Mouse (Mus musculus) midbrain, embryonic 12.5 days (tissue): ENCODE results near the gene Myh14. TPM values are rescaled to one million over a fixed set of nuclear protein-coding genes. Genes with fewer than 3 reads are reported as not detected.
A peak's percentile ranks its signal among the peaks of the same experiment; 100 is the strongest.

Source experiments
- ATAC-seq: fragments of 200-750 bp; cut with Nextera tagmentation; 2 replicates; pipeline ENCODE4 v1.8.0; 2017; ENCODE audit warnings: low read depth, moderate TSS enrichment, moderate library complexity; ENCODE audit not compliant: low FRiP score
- H3K27ac ChIP-seq: fragments of 300-500 bp; sonication (generic); replicated peaks from 2 replicates; pipeline ENCODE4 v1.5.1; 2016; ENCODE audit warnings: mild to moderate bottlenecking
- H3K27me3 ChIP-seq: fragments of 300-500 bp; sonication (generic); 2 replicates; pipeline ENCODE4 v1.6.1; 2016; ENCODE audit warnings: mild to moderate bottlenecking
- H3K36me3 ChIP-seq: fragments of 300-500 bp; sonication (generic); 2 replicates; pipeline ENCODE4 v1.6.1; 2016
- H3K4me1 ChIP-seq: fragments of 300-500 bp; sonication (generic); 2 replicates; pipeline ENCODE4 v1.6.1; 2016
- H3K4me2 ChIP-seq: fragments of 300-500 bp; sonication (generic); replicated peaks from 2 replicates; pipeline ENCODE4 v1.6.1; 2016; ENCODE audit warnings: mild to moderate bottlenecking, moderate library complexity
- H3K4me3 ChIP-seq: fragments of 300-500 bp; sonication (generic); 2 replicates; pipeline ENCODE4 v1.5.1; 2016; ENCODE audit warnings: mild to moderate bottlenecking
- H3K9ac ChIP-seq: fragments of 300-500 bp; sonication (generic); replicated peaks from 2 replicates; pipeline ENCODE4 v1.6.1; 2016; ENCODE audit warnings: mild to moderate bottlenecking, moderate library complexity
- H3K9me3 ChIP-seq: fragments of 300-500 bp; sonication (generic); 2 replicates; pipeline ENCODE4 v1.6.1; 2016; ENCODE audit warnings: mild to moderate bottlenecking
- WGBS: fragments of 180-500 bp; shearing (Covaris S2); methylation state at CpG from one replicate; pipeline ENCODE4 v1.1.7; 2016; 5-methylcytosine and 5-hydroxymethylcytosine counted together
- polyA plus RNA-seq: library from polyadenylated mRNA; unstranded; fragments of >200 nt; fragmentation: Nextera tagmentation; extraction: Ambion mirVana; gene quantifications from 2 replicates; pipeline ENCODE4 v1.2.1, GENCODE M21; 2016

The Myh14 gene
- polyA plus RNA-seq, 1 experiment from 2014 or later = 2.3 TPM

DNA sequence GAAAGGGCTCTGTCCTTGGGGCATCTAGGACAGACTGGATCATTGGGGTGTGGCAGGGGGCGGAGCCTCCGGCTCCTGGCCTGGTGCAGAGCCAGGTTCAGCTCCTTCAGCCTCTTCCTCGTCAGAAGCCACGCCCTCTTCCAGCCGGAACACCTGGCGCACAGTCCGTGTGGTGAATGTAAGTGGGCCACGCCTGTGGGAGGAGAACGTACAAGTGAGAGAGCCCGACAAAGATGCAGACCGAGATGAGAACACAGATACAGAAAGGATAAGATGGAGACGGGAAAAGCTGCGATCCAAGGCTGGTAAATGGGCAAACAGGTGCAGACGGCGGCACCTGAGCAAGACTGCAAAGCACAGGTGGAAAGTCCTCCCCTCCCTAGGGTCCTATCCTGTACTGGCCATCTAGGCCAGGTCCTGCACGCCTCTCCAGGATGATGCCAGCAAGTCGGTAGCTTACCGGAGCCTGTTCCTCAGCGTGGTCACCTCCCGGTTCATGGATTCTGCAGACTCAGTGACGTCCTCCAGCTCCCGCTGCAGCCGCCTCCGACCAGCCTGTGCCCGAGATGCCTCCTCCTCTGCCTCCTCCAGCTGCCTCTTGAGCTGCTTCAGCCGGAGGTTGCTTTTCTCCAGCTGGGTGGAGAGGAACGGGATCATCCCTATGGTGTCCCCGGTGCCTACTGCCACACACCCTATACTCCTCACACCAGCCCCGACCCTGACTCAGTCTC lies 64.3 kb downstream of the Myh14 start:
- Histone ChIP-seq H3K4me3 (no peak overlapping the region), H3K4me2 (no peak overlapping the region), H3K36me3 (no peaks in the 10 kb centered on the region), H3K27ac (no peak overlapping the region), H3K9me3 (0 out of 2 replicates have a peak, but pooled peaks cover 3% of the 10 kb centered on the region), H3K4me1 (peaks cover 34% of the 10 kb centered on the region), H3K27me3 (peaks cover 69% of the 10 kb centered on the region), H3K9ac (no peak overlapping the region)
- WGBS = 9% methylated on average over 29 of the region's 29 CpGs
- ATAC-seq = no peak

DNA sequence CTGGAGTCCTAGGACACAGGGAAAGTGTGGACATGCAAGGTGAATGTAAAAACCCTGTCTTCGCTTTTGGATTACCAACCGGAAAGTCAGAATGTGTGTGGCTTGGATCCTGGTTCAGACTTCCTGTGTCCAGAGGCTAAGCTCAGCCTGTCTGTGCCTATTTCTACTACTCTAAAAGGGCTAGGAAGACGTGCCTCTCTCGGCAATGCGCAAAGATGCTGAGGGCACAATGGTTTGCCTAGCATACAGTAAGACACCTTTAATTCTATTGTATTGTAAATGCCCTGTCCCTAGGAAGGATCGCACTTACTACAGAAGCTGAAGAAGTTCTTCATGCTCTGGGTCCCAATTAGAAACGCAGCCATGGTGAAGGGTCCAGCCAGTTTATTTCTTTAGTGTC lies 65.2 kb downstream of the Myh14 start:
- H3K4me1 ChIP-seq = peaks cover 35% of the 10 kb centered on the region
- H3K4me2 ChIP-seq = no peak overlapping the region
- no peak overlapping the region for H3K9ac ChIP-seq
- H3K27me3 ChIP-seq = peaks cover 78% of the 10 kb centered on the region
- no peak for ATAC-seq
- 0 out of 2 replicates have a peak, but pooled peaks cover 3% of the 10 kb centered on the region for H3K9me3 ChIP-seq
- H3K4me3 ChIP-seq = no peak overlapping the region
- no peaks in the 10 kb centered on the region for H3K36me3 ChIP-seq
- no peak overlapping the region for H3K27ac ChIP-seq
- 29% methylated on average over 7 of the region's 7 CpGs for WGBS

DNA sequence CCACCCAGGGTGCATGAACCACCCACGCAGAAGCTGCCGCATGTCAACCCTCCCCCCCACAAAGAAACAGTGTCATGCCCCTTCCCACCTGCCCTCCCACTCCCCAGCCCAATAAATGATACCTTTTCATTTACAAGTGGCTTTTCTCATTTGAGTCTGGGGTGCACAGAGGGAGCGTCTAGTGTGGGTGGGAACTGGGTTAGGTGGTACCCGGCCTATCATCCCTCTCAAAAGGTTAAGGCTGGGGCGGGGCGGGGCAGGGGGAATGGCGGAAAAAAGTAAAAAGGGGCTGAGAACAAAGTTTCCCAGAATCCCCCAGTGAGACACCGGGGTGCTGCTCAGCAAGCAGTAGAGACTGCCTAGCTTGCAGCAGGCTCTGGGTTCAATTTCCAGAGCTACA lies 66.0 kb downstream of the Myh14 start:
- 0 out of 2 replicates have a peak overlapping the region, but pooled peaks have one; percentile 24 for H3K9ac ChIP-seq
- WGBS = 1% methylated on average over 8 of the region's 8 CpGs
- H3K36me3 ChIP-seq = no peaks in the 10 kb centered on the region
- peak overlapping the region; percentile 52 for H3K4me2 ChIP-seq
- H3K4me1 ChIP-seq = peaks cover 35% of the 10 kb centered on the region
- peaks cover 78% of the 10 kb centered on the region for H3K27me3 ChIP-seq
- peak overlapping the region; percentile 31 for H3K4me3 ChIP-seq
- ATAC-seq = 0 out of 2 replicates have a peak, but pooled peaks have one; percentile 5
- 0 out of 2 replicates have a peak, but pooled peaks cover 3% of the 10 kb centered on the region for H3K9me3 ChIP-seq
- H3K27ac ChIP-seq = no peak overlapping the region

DNA sequence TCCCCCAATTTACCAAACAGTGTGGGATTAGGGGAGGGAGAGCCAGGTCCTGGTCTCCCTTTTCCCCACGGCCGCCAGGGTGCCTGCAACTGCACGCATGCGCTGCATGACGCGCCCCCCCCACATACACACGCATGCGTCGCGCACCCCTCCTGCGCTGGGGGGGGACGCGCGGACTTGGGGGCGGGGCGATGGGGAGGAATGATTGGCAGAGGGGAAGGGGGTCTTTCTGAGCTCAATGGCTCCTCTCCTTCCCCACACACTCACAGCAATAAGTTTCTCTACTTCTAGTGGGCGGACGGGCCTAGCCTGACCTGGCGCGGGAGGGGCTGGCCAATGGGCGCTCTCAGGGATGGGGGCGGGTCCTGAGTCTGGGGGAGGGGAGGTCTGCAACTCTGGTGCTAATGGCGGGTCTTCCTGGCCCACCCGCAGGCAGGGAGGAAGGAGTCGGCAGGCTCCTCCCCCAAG lies 66.5 kb downstream of the Myh14 start:
- under 1% methylated on average over 19 of the region's 25 CpGs for WGBS
- Histone ChIP-seq H3K4me2 (peak overlapping the region; percentile 52), H3K27ac (no peak overlapping the region), H3K27me3 (peaks cover 78% of the 10 kb centered on the region), H3K4me3 (peak overlapping the region; percentile 31), H3K9ac (0 out of 2 replicates have a peak overlapping the region, but pooled peaks have one; percentile 24), H3K4me1 (peaks cover 35% of the 10 kb centered on the region), H3K9me3 (0 out of 2 replicates have a peak, but pooled peaks cover 3% of the 10 kb centered on the region), H3K36me3 (no peaks in the 10 kb centered on the region)
- peak; percentile 51 for ATAC-seq

DNA sequence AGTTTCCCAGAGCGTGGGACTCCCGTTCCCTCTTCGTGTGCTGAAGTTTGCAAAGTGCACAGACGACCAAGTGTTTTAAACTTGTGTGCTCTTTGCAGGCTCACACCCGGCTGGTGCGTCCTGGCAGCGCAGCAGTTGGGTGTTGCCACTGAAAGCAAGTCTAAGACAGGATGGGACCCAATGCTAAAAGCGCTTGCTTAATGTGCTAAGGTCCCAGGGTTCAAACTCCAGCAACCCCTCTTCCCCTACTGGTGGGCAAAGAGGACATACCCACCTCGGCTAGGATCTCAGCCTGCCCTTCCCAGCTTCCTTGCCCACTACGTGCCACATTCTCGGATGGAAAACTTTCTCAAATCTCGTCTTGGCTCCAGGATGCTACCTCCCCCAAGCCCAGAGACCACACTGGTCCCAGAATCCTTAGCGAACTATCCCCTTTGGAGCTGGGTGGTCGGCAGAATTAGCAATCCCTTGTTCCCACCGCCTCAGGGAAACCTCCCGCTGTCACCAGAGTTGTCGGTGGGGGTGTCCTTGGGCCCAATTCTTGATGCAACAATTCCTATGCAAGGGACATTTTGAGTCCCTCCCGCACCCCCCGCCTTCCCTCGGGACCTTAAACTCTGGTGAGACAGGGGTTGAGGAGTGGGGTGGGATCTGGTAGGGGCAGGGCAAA lies 67.3 kb downstream of the Myh14 start:
- 3% methylated on average over 20 of the region's 20 CpGs for WGBS
- Histone ChIP-seq H3K27ac (no peak overlapping the region), H3K4me2 (peak overlapping the region; percentile 52), H3K4me3 (0 out of 2 replicates have a peak overlapping the region, but pooled peaks have one; percentile 9), H3K36me3 (no peaks in the 10 kb centered on the region), H3K9me3 (0 out of 2 replicates have a peak, but pooled peaks cover 3% of the 10 kb centered on the region), H3K4me1 (peaks cover 35% of the 10 kb centered on the region), H3K27me3 (peaks cover 70% of the 10 kb centered on the region), H3K9ac (no peak overlapping the region)
- ATAC-seq = no peak

DNA sequence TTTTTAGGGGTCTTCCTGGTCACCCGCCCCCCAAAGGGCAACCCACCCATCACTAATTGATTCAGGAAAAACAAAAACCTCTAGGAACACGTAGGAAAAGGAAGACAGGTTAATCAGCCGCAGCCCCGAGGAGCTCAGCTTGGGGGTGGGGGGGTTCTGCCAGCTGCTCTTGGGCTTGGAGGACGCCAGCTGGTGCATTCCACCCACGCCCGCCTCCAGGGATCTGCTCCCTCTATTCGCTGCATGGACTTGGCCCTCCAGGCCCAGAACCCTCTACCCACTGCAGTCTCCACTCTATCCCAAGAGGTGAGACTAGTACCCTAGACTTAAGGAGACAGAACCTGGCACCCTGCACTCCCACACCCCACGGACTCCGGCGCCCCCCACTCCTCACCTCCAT lies 68.2 kb downstream of the Myh14 start:
- no peaks in the 10 kb centered on the region for H3K36me3 ChIP-seq
- H3K4me2 ChIP-seq = peak overlapping the region; percentile 36
- H3K4me3 ChIP-seq = no peak overlapping the region
- WGBS = 8% methylated on average over 10 of the region's 11 CpGs
- H3K27ac ChIP-seq = peak overlapping the region; percentile 44; the same call in 1 of the 2 replicates
- ATAC-seq = peak; percentile 44
- peaks cover 35% of the 10 kb centered on the region for H3K4me1 ChIP-seq
- peaks cover 66% of the 10 kb centered on the region for H3K27me3 ChIP-seq
- H3K9ac ChIP-seq = peak overlapping the region; percentile 4; the same call in 1 of the 2 replicates
- no peaks in the 10 kb centered on the region for H3K9me3 ChIP-seq

DNA sequence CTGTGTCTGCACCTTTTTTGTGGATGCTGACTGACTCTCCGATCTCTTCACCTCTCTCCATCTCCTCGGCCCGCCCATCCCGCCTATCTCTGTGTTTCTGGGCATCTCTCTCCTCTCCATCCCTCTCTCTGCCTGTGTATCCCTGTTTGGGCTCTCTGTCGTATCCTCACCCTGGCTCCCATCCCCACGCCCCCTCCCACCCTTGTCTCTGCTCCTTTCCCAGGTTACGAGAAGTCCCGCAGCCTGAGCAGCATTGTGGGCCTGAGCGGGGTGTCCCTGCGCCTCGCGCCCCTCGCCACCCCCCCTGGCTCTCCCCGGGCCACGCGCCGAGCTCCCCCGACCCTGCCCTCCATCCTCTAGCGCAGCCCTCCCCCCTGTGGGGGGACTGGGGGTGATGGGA lies 69.0 kb downstream of the Myh14 start:
- H3K4me1 ChIP-seq = peaks cover 35% of the 10 kb centered on the region
- no peak for ATAC-seq
- H3K9ac ChIP-seq = peak overlapping the region; percentile 43; the same call in 1 of the 2 replicates
- H3K9me3 ChIP-seq = no peaks in the 10 kb centered on the region
- no peaks in the 10 kb centered on the region for H3K36me3 ChIP-seq
- 0 out of 2 replicates have a peak overlapping the region, but pooled peaks have one; percentile 2 for H3K4me3 ChIP-seq
- H3K27ac ChIP-seq = peak overlapping the region; percentile 39
- peak overlapping the region; percentile 37 for H3K4me2 ChIP-seq
- peaks cover 58% of the 10 kb centered on the region for H3K27me3 ChIP-seq
- 10% methylated on average over 17 of the region's 19 CpGs for WGBS

DNA sequence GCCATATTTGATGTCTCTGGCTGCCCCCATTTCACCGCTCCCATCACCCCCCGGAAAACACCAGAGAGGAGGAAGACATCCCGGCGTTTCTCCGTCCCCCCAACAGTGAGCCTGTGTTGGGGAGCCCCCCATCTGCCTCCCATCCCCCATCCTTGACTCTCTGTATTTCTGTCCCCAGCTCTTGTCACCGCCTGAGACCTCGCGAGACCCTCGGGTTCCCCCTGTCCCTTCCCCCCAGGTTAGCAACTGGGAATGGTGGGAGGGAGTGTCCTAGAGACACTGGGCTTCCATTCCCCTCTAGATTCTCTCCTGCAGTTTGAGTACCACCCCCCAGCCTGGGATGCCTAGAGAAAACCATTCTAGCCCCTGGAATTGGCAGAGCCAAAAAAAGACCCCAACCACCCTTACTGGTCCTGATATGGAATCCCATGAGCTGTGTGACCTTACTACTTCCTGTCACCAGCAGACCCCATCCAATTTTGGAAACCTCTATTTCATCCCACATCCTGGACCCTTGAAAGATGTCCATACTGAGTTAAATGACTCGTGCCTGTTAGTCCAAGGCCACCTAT lies 69.9 kb downstream of the Myh14 start:
- Histone ChIP-seq H3K9me3 (no peaks in the 10 kb centered on the region), H3K4me3 (no peak overlapping the region), H3K36me3 (no peaks in the 10 kb centered on the region), H3K27me3 (peaks cover 50% of the 10 kb centered on the region), H3K9ac (no peak overlapping the region), H3K4me2 (no peak overlapping the region), H3K27ac (no peak overlapping the region), H3K4me1 (peaks cover 35% of the 10 kb centered on the region)
- WGBS = 82% methylated on average over 10 of the region's 10 CpGs
- ATAC-seq = no peak

DNA sequence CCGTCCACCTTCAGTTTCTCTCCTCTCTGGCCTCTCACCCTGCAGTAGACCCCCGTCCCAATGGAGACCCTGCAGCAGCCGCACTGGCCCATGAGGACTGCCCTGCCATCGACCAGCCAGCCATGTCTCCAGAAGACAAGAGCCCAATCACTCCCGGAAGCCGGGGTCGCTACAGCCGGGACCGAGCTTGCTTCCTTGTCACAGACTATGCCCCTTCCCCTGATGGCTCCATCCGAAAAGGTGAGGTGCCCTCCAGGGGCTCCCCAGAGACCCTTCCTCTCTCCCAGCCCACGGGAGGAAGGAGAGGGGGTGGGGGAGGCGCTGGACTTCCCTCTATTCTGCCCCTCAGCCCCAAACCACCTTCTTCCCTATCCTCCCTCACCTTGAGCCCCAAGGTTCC lies 72.3 kb downstream of the Myh14 start:
- Histone ChIP-seq H3K4me1 (peaks cover 34% of the 10 kb centered on the region), H3K36me3 (no peaks in the 10 kb centered on the region), H3K27ac (no peak overlapping the region), H3K9ac (no peak overlapping the region), H3K4me2 (no peak overlapping the region), H3K9me3 (no peaks in the 10 kb centered on the region), H3K4me3 (no peak overlapping the region), H3K27me3 (peaks cover 30% of the 10 kb centered on the region)
- no peak for ATAC-seq
- 86% methylated on average over 11 of the region's 12 CpGs for WGBS

DNA sequence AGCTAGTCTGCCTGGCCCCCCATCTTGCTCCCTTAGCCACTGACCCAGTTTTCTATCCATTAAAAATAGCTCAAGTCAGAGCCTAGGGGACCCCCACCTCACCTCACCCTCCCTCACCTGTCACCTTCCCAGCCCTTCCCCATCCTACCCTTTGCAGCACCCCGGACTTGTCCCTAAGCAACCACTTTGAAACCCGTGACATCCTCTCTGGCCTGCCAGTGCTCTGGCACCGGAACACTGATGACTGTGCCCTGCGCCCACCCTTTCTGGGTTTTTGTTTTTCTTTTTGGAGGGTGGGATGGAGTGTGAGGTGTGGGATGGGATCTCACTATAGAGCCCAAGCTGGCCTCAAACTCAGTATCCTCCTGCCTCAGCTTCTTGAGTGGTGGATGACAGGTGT lies 73.0 kb downstream of the Myh14 start:
- Histone ChIP-seq H3K27ac (no peak overlapping the region), H3K9me3 (no peaks in the 10 kb centered on the region), H3K36me3 (no peaks in the 10 kb centered on the region), H3K4me2 (no peak overlapping the region), H3K4me1 (peaks cover 34% of the 10 kb centered on the region), H3K4me3 (no peak overlapping the region), H3K9ac (no peak overlapping the region), H3K27me3 (peaks cover 30% of the 10 kb centered on the region)
- no peak for ATAC-seq
- WGBS = 89% methylated on average over 4 of the region's 4 CpGs

DNA sequence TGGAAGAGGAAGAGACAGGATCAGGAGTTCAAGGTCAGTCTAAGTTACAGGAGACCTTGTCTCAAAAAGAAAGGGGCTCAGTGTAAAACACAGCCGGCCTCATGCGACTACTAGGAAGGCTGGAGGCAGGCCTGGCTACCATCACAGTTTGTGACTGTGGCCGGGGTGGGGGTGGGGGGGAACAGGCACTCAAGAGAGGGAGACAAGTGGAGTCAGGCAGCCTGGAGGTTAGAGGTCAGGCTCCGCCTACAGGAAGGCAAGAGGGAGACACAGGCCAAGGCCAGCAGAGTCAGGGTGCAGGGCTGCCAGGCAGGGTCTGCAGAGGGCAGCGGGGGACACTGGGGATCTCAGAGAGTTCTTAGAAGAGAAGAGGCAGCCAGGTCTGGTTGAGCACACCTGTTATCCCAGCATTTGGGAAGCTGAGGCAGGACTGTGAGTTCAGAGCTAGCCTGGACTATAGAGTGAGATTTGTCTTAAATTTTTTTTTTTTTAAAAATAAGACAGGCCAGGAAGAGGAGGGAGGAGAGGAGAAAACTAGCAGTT lies 73.6 kb downstream of the Myh14 start:
- no peak overlapping the region for H3K4me2 ChIP-seq
- H3K4me1 ChIP-seq = peaks cover 34% of the 10 kb centered on the region
- no peak overlapping the region for H3K27ac ChIP-seq
- H3K4me3 ChIP-seq = no peak overlapping the region
- H3K27me3 ChIP-seq = peaks cover 30% of the 10 kb centered on the region
- no peak for ATAC-seq
- no peaks in the 10 kb centered on the region for H3K36me3 ChIP-seq
- no peak overlapping the region for H3K9ac ChIP-seq
- 72% methylated on average over 5 of the region's 5 CpGs for WGBS
- H3K9me3 ChIP-seq = no peaks in the 10 kb centered on the region
